ENCODE assay signal across 19 mouse cellular contexts in genomic region chr9:71476601-71477000, GRCm38 (mm10). TPM values are rescaled to one million over a fixed set of nuclear protein-coding genes. Genes with fewer than 3 reads are reported as not detected.
A peak's percentile ranks its signal among the peaks of the same experiment; 100 is the strongest.
DNase-seq lines count a peak whose midpoint lies in the region; ATAC-seq and TF ChIP-seq lines count a peak whose summit lies in the region.
"Had no signal": no experiment of that assay in that cellular context is flagged by ENCODE, and none has a peak within 500 bp of the region (broad histone marks: within the 10 kb centered on the region; RNA-seq: fewer than 3 reads in every experiment).

No protein-coding gene starts in this region.

- no peak overlapping the region for H3K4me2 ChIP-seq in lung, embryonic 14.5 days
- H3K4me2 ChIP-seq in stomach, postnatal 0 days (replicated peaks; ENCODE audit: low read depth) = no peak overlapping the region
- H3K4me2 ChIP-seq: forebrain, embryonic 13.5 days; hindbrain, embryonic 13.5 days had no signal

- no peaks in the 10 kb centered on the region for H3K27me3 ChIP-seq in heart, adult 2 months (ENCODE audit: control insufficient read depth, insufficient read depth, low read length)
- H3K27me3 ChIP-seq in lung, embryonic 14.5 days (ENCODE audit: insufficient read depth, low read length) = no peaks in the 10 kb centered on the region
- no peaks in the 10 kb centered on the region for H3K27me3 ChIP-seq in stomach, postnatal 0 days (ENCODE audit: control insufficient read depth, insufficient read depth, low read length)
- H3K27me3 ChIP-seq: forebrain, embryonic 13.5 days; hindbrain, embryonic 13.5 days had no signal

- H3K36me3 ChIP-seq in heart, adult 2 months (ENCODE audit: control insufficient read depth, insufficient read depth, low read length) = peaks cover 26% of the 10 kb centered on the region
- peaks cover 73% of the 10 kb centered on the region for H3K36me3 ChIP-seq in lung, embryonic 14.5 days (ENCODE audit: insufficient read depth)
- H3K36me3 ChIP-seq in stomach, postnatal 0 days (ENCODE audit: control insufficient read depth, insufficient read depth, low read length) = peaks cover 36% of the 10 kb centered on the region

- no peak for TF ChIP-seq POLR2A in heart, adult 2 months (IDR thresholded peaks at IDR 0.05; ENCODE audit: insufficient read depth, low read depth, low read length)

- no peak overlapping the region for H3K9ac ChIP-seq in heart, adult 2 months (ENCODE audit: low read depth, low read length)
- H3K9ac ChIP-seq in lung, embryonic 14.5 days = no peak overlapping the region
- H3K9ac ChIP-seq in stomach, postnatal 0 days (ENCODE audit: low read length) = no peak overlapping the region
- H3K9ac ChIP-seq: forebrain, embryonic 13.5 days; forebrain, postnatal 0 days; hindbrain, embryonic 13.5 days had no signal

- TF ChIP-seq CTCF in heart, adult 2 months (IDR thresholded peaks at IDR 0.05) = peak; percentile 18; the same call in 1 of the 2 replicates
- TF ChIP-seq CTCF in lung, embryonic 14.5 days (IDR thresholded peaks at IDR 0.05; ENCODE audit: low read depth) = 0 out of 2 replicates have a peak, but pooled peaks have one; percentile 25
- peak; percentile 31; the same call in 1 of the 2 replicates for TF ChIP-seq CTCF in stomach, postnatal 0 days (IDR thresholded peaks at IDR 0.05; ENCODE audit: low read depth)

- no peaks in the 10 kb centered on the region for H3K79me2 ChIP-seq in heart, adult 2 months (replicated peaks; ENCODE audit: control insufficient read depth, insufficient read depth, low read length)

- TF ChIP-seq EP300 in heart, adult 2 months (IDR thresholded peaks at IDR 0.05; ENCODE audit: insufficient read depth, low read depth, low read length) = no peak
- no peak for TF ChIP-seq EP300 in stomach, postnatal 0 days (optimal IDR thresholded peaks at IDR 0.05)

- intact Hi-C loops in heart, adult 2 months (cut with DNase I) = no loop called here

- no peak for DNase-seq in heart, adult 2 months
- no peak for DNase-seq in heart, adult 18-20 months
- no peak for DNase-seq in lung, embryonic 14.5 days
- DNase-seq in lung, postnatal 4 days = no peak
- DNase-seq in ES-CJ7 (ENCODE audit: low read depth, low spot score) = peak; percentile 49
- no peak for DNase-seq in stomach, postnatal 0 days (ENCODE audit: low spot score)
- DNase-seq in cerebellum, adult 8-10 months = no peak
- DNase-seq: adrenal gland, adult 2 months; adrenal gland, postnatal 25 days; cerebellum, adult 18-20 months; cerebellum, postnatal 10 days; forebrain, postnatal 0 days; gastrocnemius, postnatal 14 days; heart, postnatal 10 days had no signal

- H3K4me1 ChIP-seq in heart, adult 2 months (ENCODE audit: control insufficient read depth, insufficient read depth, low read length) = no peaks in the 10 kb centered on the region
- no peaks in the 10 kb centered on the region for H3K4me1 ChIP-seq in lung, embryonic 14.5 days (ENCODE audit: insufficient read depth)
- H3K4me1 ChIP-seq in stomach, postnatal 0 days (replicated peaks; ENCODE audit: control insufficient read depth, insufficient read depth) = no peaks in the 10 kb centered on the region
- H3K4me1 ChIP-seq: embryonic facial prominence, embryonic 10.5 days; forebrain, embryonic 13.5 days; hindbrain, embryonic 13.5 days had no signal

- ATAC-seq in lung, embryonic 14.5 days (ENCODE audit: insufficient read depth) = no peak
- no peak for ATAC-seq in stomach, postnatal 0 days (ENCODE audit: low FRiP score, low TSS enrichment)
- ATAC-seq: forebrain, embryonic 13.5 days; forebrain, postnatal 0 days; hindbrain, postnatal 0 days had no signal

- H3K9me3 ChIP-seq in lung, embryonic 14.5 days (ENCODE audit: low read depth, low read length) = no peaks in the 10 kb centered on the region
- no peaks in the 10 kb centered on the region for H3K9me3 ChIP-seq in stomach, postnatal 0 days (ENCODE audit: control insufficient read depth, low read length)
- H3K9me3 ChIP-seq: forebrain, embryonic 13.5 days; heart, embryonic 10.5 days; hindbrain, embryonic 13.5 days had no signal

- no peak overlapping the region for H3K27ac ChIP-seq in heart, adult 2 months
- no peak overlapping the region for H3K27ac ChIP-seq in lung, embryonic 14.5 days (ENCODE audit: low read depth)
- no peak overlapping the region for H3K27ac ChIP-seq in stomach, postnatal 0 days (replicated peaks)
- H3K27ac ChIP-seq: embryonic facial prominence, embryonic 10.5 days; forebrain, embryonic 13.5 days; heart, embryonic 10.5 days; hindbrain, embryonic 13.5 days; hindbrain, postnatal 0 days had no signal

- no peak overlapping the region for H3K4me3 ChIP-seq in heart, adult 2 months
- H3K4me3 ChIP-seq in lung, embryonic 14.5 days (ENCODE audit: low read depth, low read length) = no peak overlapping the region
- H3K4me3 ChIP-seq in stomach, postnatal 0 days (ENCODE audit: low read depth, low read length) = no peak overlapping the region
- H3K4me3 ChIP-seq: embryonic facial prominence, embryonic 10.5 days; forebrain, embryonic 13.5 days; heart, embryonic 10.5 days; hindbrain, embryonic 13.5 days had no signal

- WGBS in heart, adult 2 months = 93% methylated on average over 3 of the region's 3 CpGs
- WGBS in lung, embryonic 14.5 days = 94% methylated on average over 3 of the region's 3 CpGs
- WGBS in stomach, postnatal 0 days = 94% methylated on average over 3 of the region's 3 CpGs

RNA-seq across cellular contexts. Expression of gene Polr2m, which starts 9.1 kb away (rescaled TPM):
- 100 to 1,000 TPM; 320 to 321 TPM for total RNA-seq in heart, adult 2 months (2021)
- polyA plus RNA-seq in heart, adult 2 months (2012; rRNA removed) = 188 and 224 TPM in 2 replicates
- total RNA-seq in heart, adult 18-20 months (2021) = 100 to 1,000 TPM; 312 to 342 TPM
- 348 and 373 TPM in 2 replicates for polyA plus RNA-seq in lung, embryonic 14.5 days (2014; fragmentation: Nextera tagmentation; extraction: Ambion mirVana)
- 149 and 155 TPM in 2 replicates for polyA plus RNA-seq in stomach, postnatal 0 days (2015; fragmentation: Nextera tagmentation; extraction: Ambion mirVana)
